Mouse (Mus musculus) kidney, adult 2 months (tissue): ENCODE measurements around the gene Ankrd36.

Experiments used
- CTCF ChIP-seq: fragments of 200-500 bp; conservative IDR thresholded peaks from 2 replicates; pipeline ENCODE4 v1.5.1; 2011; ENCODE audit warnings: low read depth, mild to moderate bottlenecking, control low read depth, low read length, moderate library complexity, mixed read lengths; ENCODE audit not compliant: insufficient read depth, insufficient read length
- POLR2A ChIP-seq: fragments of 200-500 bp; IDR thresholded peaks from one replicate; pipeline ENCODE4 v1.6.1; 2011; ENCODE audit warnings: low read depth, low read length, control low read depth

DNA sequence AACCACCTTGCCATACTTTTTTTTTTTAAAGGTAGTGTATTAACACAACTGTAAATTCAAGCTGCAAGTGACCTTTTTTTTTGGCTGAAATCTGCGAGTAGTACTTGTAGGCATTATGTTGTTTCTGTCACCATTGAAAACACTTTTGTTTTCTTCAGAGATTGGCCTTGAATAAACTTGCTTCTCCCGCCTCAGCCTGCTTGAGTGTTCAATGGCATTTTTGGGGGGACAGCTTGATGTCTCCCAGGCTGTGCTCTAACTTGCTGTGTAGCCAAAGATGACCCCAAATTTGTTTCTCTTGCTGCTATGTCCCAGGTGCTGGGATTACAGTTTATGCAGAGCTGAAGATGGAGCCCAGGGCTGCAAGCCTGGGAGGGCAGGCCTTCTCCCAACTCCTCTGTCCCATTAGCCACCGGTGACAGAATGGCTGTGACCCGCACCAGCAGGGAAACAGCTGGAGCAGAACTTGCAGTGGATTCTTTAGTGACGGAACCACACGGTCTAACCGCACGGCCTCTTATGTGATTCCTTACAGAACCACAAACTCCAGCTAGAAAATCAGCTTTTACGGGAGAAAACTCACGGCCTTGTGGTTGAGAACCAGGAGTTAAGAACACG is 46.6 kb upstream of the Ankrd36 start:
- no peak for TF ChIP-seq CTCF
- no peak for TF ChIP-seq POLR2A
